Mouse (Mus musculus): ENCODE results near the gene Smyd1. TPM values are rescaled to one million over a fixed set of nuclear protein-coding genes. Genes with fewer than 3 reads are reported as not detected.

Gene Smyd1
- polyA plus RNA-seq, 2 experiments, result 19.1 to 26.3 TPM

DNA sequence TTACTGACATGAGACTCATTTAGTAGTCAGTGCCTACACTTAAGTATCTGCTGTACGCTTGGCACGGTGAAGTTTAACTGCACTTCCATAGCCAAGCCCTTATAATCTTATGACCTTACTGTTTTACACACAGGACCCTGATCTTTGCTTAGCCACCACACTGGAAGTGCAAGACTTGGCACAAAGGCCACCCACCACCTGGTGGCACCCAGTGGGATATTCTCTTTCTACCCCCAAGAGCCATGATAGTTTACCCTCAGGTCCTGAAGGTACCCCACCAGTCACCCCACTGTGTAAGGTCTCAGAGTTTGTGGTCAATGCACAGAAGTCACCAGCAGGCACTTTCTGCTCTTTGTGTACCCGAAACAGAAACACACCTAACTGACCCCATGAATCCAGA, 29.2 kb upstream of the Smyd1 start:
- no peak for TF ChIP-seq POLR2A (IDR thresholded peaks at IDR 0.05; ENCODE audit: borderline replicate concordance, extremely low read depth, insufficient read depth, insufficient read length)
- Histone ChIP-seq H3K4me1 (ENCODE audit: control insufficient read depth, insufficient read depth, low read length) (no peaks in the 10 kb centered on the region), H3K4me2 (replicated peaks; ENCODE audit: low read depth, low read length, severe bottlenecking) (no peak overlapping the region), H3K27me3 (ENCODE audit: control insufficient read depth, insufficient read depth, low read length) (no peaks in the 10 kb centered on the region), H3K9ac (ENCODE audit: low read depth, low read length, severe bottlenecking) (no peak overlapping the region), H3K27ac (replicated peaks; ENCODE audit: low read depth, low read length) (no peak overlapping the region), H3K4me3 (replicated peaks; ENCODE audit: low read length) (no peak overlapping the region), H3K36me3 (ENCODE audit: control insufficient read depth, insufficient read depth, low read length) (no peaks in the 10 kb centered on the region), H3K9me3 (ENCODE audit: control insufficient read depth, low read length) (0 out of 2 replicates have a peak, but pooled peaks cover 4% of the 10 kb centered on the region)
- DNase-seq (ENCODE audit: low spot score) (no peak), ATAC-seq (ENCODE audit: low FRiP score, low read depth) (no peak)
- WGBS, result 90% methylated on average over 3 of the region's 3 CpGs

DNA sequence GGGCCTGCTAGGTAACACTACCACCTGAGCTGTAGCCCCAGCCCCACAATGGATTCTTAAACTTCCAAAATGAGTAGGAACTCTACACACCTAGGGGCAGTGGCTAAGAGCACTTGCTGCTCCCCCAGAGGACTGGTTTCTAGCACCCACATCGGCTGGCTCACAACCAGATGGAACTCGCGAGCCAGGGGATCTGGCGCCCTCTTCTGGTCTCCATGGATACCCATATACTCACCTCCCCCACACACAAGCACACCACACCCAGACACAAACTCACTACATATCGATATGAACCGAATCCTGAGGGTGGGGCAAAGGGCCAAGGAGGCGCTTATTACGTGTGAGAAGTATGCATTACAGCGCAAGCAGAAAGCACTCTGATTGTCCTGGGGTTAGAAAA, 26.0 kb upstream of the Smyd1 start:
- Histone ChIP-seq H3K4me3 (replicated peaks; ENCODE audit: low read length) (no peak overlapping the region), H3K27ac (replicated peaks; ENCODE audit: low read depth, low read length) (no peak overlapping the region), H3K27me3 (ENCODE audit: control insufficient read depth, insufficient read depth, low read length) (no peaks in the 10 kb centered on the region), H3K9ac (ENCODE audit: low read depth, low read length, severe bottlenecking) (no peak overlapping the region), H3K36me3 (ENCODE audit: control insufficient read depth, insufficient read depth, low read length) (no peaks in the 10 kb centered on the region), H3K4me2 (replicated peaks; ENCODE audit: low read depth, low read length, severe bottlenecking) (no peak overlapping the region), H3K4me1 (ENCODE audit: control insufficient read depth, insufficient read depth, low read length) (no peaks in the 10 kb centered on the region), H3K9me3 (ENCODE audit: control insufficient read depth, low read length) (0 out of 2 replicates have a peak, but pooled peaks cover 4% of the 10 kb centered on the region)
- WGBS, result 95% methylated on average over 9 of the region's 9 CpGs
- ATAC-seq (ENCODE audit: low FRiP score, low read depth) (no peak), DNase-seq (ENCODE audit: low spot score) (no peak)
- no peak for TF ChIP-seq POLR2A (IDR thresholded peaks at IDR 0.05; ENCODE audit: borderline replicate concordance, extremely low read depth, insufficient read depth, insufficient read length)

DNA sequence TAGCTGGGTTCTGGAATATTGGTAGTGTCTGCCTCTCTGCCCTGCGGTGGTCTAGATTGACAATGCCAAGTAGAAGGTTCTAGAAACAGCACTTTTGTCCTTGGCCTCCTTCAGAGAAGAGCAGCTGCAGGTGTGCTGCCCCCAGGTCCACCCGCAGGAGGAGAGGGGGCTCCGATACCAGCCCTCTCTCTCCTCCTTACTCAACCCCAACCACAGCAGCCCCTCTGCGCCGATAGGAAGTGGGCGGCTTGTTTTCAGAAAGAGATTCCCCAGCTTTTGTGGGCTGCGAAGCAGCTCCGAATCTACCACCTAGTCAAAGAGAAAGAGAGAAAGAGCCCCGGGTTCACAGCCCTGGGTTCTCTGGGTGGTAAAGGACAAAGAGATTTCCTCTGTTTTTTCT, 19.1 kb upstream of the Smyd1 start:
- Histone ChIP-seq H3K4me2 (replicated peaks; ENCODE audit: low read depth, low read length, severe bottlenecking) (no peak overlapping the region), H3K9ac (ENCODE audit: low read depth, low read length, severe bottlenecking) (no peak overlapping the region), H3K4me3 (replicated peaks; ENCODE audit: low read length) (no peak overlapping the region), H3K4me1 (ENCODE audit: control insufficient read depth, insufficient read depth, low read length) (no peaks in the 10 kb centered on the region), H3K9me3 (ENCODE audit: control insufficient read depth, low read length) (no peaks in the 10 kb centered on the region), H3K36me3 (ENCODE audit: control insufficient read depth, insufficient read depth, low read length) (no peaks in the 10 kb centered on the region), H3K27ac (replicated peaks; ENCODE audit: low read depth, low read length) (no peak overlapping the region), H3K27me3 (ENCODE audit: control insufficient read depth, insufficient read depth, low read length) (no peaks in the 10 kb centered on the region)
- TF ChIP-seq POLR2A (IDR thresholded peaks at IDR 0.05; ENCODE audit: borderline replicate concordance, extremely low read depth, insufficient read depth, insufficient read length), result no peak
- no peak for DNase-seq (ENCODE audit: low spot score)
- no peak for ATAC-seq (ENCODE audit: low FRiP score, low read depth)
- 88% methylated on average over 9 of the region's 9 CpGs for WGBS

DNA sequence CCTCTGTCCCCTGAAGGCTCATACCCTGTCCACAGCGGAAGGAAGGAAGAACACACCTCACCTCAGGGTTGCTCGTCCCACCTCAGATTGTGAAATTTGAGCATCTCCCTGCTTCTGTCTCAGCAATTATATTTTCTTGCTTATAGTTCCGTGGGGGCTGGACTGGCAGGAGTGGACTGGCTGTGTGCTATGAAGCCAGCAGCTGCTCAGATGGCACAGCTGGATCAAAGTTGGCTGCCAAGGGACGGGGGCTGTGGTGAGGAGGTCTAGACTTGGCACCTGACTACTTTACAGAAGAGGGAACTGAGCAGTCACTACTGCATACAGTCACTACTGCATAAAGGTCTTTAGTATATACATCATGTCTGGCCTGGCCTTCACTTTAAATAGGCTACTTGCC, 17.3 kb upstream of the Smyd1 start:
- no peak for TF ChIP-seq POLR2A (IDR thresholded peaks at IDR 0.05; ENCODE audit: borderline replicate concordance, extremely low read depth, insufficient read depth, insufficient read length)
- Histone ChIP-seq H3K27ac (replicated peaks; ENCODE audit: low read depth, low read length) (no peak overlapping the region), H3K36me3 (ENCODE audit: control insufficient read depth, insufficient read depth, low read length) (no peaks in the 10 kb centered on the region), H3K27me3 (ENCODE audit: control insufficient read depth, insufficient read depth, low read length) (no peaks in the 10 kb centered on the region), H3K4me2 (replicated peaks; ENCODE audit: low read depth, low read length, severe bottlenecking) (no peak overlapping the region), H3K4me3 (replicated peaks; ENCODE audit: low read length) (no peak overlapping the region), H3K9me3 (ENCODE audit: control insufficient read depth, low read length) (no peaks in the 10 kb centered on the region), H3K9ac (ENCODE audit: low read depth, low read length, severe bottlenecking) (no peak overlapping the region), H3K4me1 (ENCODE audit: control insufficient read depth, insufficient read depth, low read length) (no peaks in the 10 kb centered on the region)
- peak; percentile 34; the same call in 1 of the 2 replicates for ATAC-seq (ENCODE audit: low FRiP score, low read depth)
- DNase-seq (ENCODE audit: low spot score), result no peak
- 56% methylated on average over 4 of the region's 4 CpGs for WGBS

DNA sequence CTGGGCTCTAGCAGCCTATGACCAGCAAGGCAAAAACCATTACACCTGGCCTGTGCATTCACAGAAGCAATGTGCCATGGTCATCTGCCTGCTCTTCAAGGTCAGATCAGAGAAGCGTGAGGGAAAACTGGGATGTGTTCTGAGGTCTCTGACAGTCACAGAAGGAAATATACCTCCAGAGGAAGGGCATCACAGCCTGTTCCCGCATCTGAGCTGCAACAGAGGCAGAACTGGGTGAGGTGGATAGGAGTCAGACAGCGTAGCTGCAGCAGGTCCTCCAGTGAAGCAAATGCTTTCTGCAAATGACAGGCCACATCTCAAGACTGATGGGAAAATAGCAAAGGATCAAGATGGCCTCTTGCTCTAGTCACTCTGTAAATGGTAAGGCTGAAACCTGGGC, 16.9 kb upstream of the Smyd1 start:
- Histone ChIP-seq H3K36me3 (ENCODE audit: control insufficient read depth, insufficient read depth, low read length) (no peaks in the 10 kb centered on the region), H3K27ac (replicated peaks; ENCODE audit: low read depth, low read length) (no peak overlapping the region), H3K27me3 (ENCODE audit: control insufficient read depth, insufficient read depth, low read length) (no peaks in the 10 kb centered on the region), H3K4me1 (ENCODE audit: control insufficient read depth, insufficient read depth, low read length) (no peaks in the 10 kb centered on the region), H3K4me3 (replicated peaks; ENCODE audit: low read length) (no peak overlapping the region), H3K9ac (ENCODE audit: low read depth, low read length, severe bottlenecking) (no peak overlapping the region), H3K4me2 (replicated peaks; ENCODE audit: low read depth, low read length, severe bottlenecking) (no peak overlapping the region), H3K9me3 (ENCODE audit: control insufficient read depth, low read length) (no peaks in the 10 kb centered on the region)
- DNase-seq (ENCODE audit: low spot score), result no peak
- WGBS, result 86% methylated on average over 3 of the region's 3 CpGs
- TF ChIP-seq POLR2A (IDR thresholded peaks at IDR 0.05; ENCODE audit: borderline replicate concordance, extremely low read depth, insufficient read depth, insufficient read length), result no peak
- ATAC-seq (ENCODE audit: low FRiP score, low read depth), result no peak

DNA sequence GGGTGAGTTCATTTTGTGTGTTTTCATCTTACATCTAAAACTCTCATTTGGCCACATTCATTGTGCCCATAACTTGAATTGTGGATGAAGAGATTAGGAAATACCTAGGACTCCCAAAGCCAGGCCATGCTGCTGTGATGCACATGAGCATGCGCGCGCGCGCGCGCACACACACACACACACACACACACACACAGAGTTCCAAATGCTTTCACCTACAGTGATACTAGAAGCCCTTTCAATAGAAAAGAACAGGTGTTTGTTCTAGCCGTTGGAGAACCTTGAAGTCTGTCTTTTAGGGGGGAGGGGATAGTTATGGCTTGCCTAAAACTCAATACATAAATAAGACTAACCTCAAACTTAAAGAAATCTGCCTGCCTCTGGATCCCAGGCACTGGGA, 15.6 kb upstream of the Smyd1 start:
- no peak overlapping the region for H3K27ac ChIP-seq (replicated peaks; ENCODE audit: low read depth, low read length)
- no peaks in the 10 kb centered on the region for H3K9me3 ChIP-seq (ENCODE audit: control insufficient read depth, low read length)
- no peak for DNase-seq (ENCODE audit: low spot score)
- no peaks in the 10 kb centered on the region for H3K36me3 ChIP-seq (ENCODE audit: control insufficient read depth, insufficient read depth, low read length)
- ATAC-seq (ENCODE audit: low FRiP score, low read depth), result no peak
- 98% methylated on average over 8 of the region's 8 CpGs for WGBS
- no peak overlapping the region for H3K4me2 ChIP-seq (replicated peaks; ENCODE audit: low read depth, low read length, severe bottlenecking)
- H3K4me1 ChIP-seq (ENCODE audit: control insufficient read depth, insufficient read depth, low read length), result no peaks in the 10 kb centered on the region
- no peaks in the 10 kb centered on the region for H3K27me3 ChIP-seq (ENCODE audit: control insufficient read depth, insufficient read depth, low read length)
- no peak overlapping the region for H3K4me3 ChIP-seq (replicated peaks; ENCODE audit: low read length)
- no peak overlapping the region for H3K9ac ChIP-seq (ENCODE audit: low read depth, low read length, severe bottlenecking)
- TF ChIP-seq POLR2A (IDR thresholded peaks at IDR 0.05; ENCODE audit: borderline replicate concordance, extremely low read depth, insufficient read depth, insufficient read length), result no peak

Data from limb, embryonic 14.5 days (tissue).